Comparison of ENCODE assay signal across 10 mouse cellular contexts in the genomic region with DNA sequence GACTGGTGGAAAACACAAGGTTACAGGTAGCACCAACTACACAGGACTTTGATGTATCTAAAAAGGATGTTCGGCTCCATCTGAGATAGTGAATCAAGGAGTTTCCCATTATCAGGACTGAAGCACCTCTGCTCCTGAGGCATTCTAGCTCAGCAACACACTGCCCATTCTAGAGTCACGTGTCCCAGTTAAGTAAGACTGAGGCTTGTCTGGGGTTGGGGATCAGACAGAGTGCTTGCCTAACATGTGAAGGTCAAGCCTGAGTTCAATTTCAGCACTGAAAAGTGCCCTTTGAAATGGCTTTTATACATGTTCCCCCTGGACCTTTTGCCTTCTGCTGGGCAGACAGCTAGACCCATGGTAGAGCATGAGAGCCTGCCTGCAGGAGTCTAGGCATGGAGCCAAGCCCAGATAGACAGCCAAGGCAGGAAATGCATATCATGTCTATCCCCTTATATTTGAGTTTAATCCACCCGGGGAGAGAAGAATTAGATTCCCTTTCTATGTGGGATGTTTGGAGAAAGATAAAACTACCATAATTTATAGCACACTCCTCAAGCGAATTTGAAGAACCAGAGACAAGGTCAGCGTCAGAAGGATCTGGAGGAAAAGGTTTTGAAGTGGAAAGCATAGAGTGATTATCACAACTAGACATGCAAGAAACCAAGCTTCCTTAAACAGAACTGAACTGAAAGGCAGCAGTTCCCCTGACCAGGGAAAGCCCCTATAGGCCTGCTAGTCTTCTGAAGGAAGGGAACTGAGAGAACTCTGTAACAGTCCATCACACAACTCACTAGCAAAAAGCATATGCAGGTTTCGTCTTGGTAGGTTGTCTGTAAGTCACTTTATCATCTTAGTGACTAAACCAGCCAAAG.
DNase-seq lines count a peak whose midpoint lies in the region; ATAC-seq and TF ChIP-seq lines count a peak whose summit lies in the region.
"Had no signal": no experiment of that assay in that cellular context is flagged by ENCODE, and none has a peak within 500 bp of the region (broad histone marks: within the 10 kb centered on the region; RNA-seq: fewer than 3 reads in every experiment).

No protein-coding gene starts in this region.

- H3K36me3 ChIP-seq in hindbrain, postnatal 0 days (ENCODE audit: insufficient read depth, low read length), result no peaks in the 10 kb centered on the region
- H3K36me3 ChIP-seq in hindbrain, embryonic 14.5 days (replicated peaks; ENCODE audit: control insufficient read depth, insufficient read depth), result no peaks in the 10 kb centered on the region
- H3K36me3 ChIP-seq: forebrain, embryonic 12.5 days had no signal

- ATAC-seq in hindbrain, postnatal 0 days, result no peak
- ATAC-seq in hindbrain, embryonic 14.5 days (ENCODE audit: low FRiP score), result no peak
- ATAC-seq in hematopoietic stem cell, adult 5-6 weeks (replicated peaks in 1 of 2; ENCODE audit: insufficient read depth in 1 of 2, low FRiP score in 2 of 2, low TSS enrichment in 1 of 2, low read depth in 1 of 2, poor library complexity in 2 of 2, severe bottlenecking in 2 of 2), result peak; percentile 68 to 88

- DNase-seq in hindbrain, postnatal 0 days (ENCODE audit: low spot score), result peak; percentile 35
- no peak for DNase-seq in hindbrain, embryonic 14.5 days (ENCODE audit: low spot score)
- DNase-seq in A20 (ENCODE audit: low read depth, low spot score), result peak; percentile 87
- peak; percentile 75 for DNase-seq in brain, adult 2 months (ENCODE audit: low read depth, low spot score)
- no peak for DNase-seq in right cerebral cortex, postnatal 14 days
- DNase-seq in left cerebral cortex, postnatal 10 days (ENCODE audit: extremely low spot score in 1 of 2, low spot score in 2 of 2), result no peak
- no peak for DNase-seq in right cerebral cortex, adult 18-20 months

- no peaks in the 10 kb centered on the region for H3K9me3 ChIP-seq in hindbrain, postnatal 0 days (ENCODE audit: low read length)
- H3K9me3 ChIP-seq in hindbrain, embryonic 14.5 days (ENCODE audit: control insufficient read depth, low read length), result no peaks in the 10 kb centered on the region
- H3K9me3 ChIP-seq: forebrain, embryonic 12.5 days; megakaryocyte, embryonic 14.5 days had no signal

- 74% methylated on average over 6 of the region's 6 CpGs for WGBS in hindbrain, postnatal 0 days
- 78% methylated on average over 6 of the region's 6 CpGs for WGBS in hindbrain, embryonic 14.5 days

- H3K27me3 ChIP-seq in hindbrain, postnatal 0 days (ENCODE audit: insufficient read depth, low read length), result no peaks in the 10 kb centered on the region
- H3K27me3 ChIP-seq in hindbrain, embryonic 14.5 days (ENCODE audit: control insufficient read depth, insufficient read depth, low read length), result no peaks in the 10 kb centered on the region
- H3K27me3 ChIP-seq: forebrain, embryonic 12.5 days; megakaryocyte, embryonic 14.5 days had no signal

- H3K4me3 ChIP-seq in hindbrain, postnatal 0 days (ENCODE audit: low read length), result no peak overlapping the region
- H3K4me3 ChIP-seq in hindbrain, embryonic 14.5 days (replicated peaks; ENCODE audit: low read length), result no peak overlapping the region
- H3K4me3 ChIP-seq: forebrain, embryonic 12.5 days; megakaryocyte, embryonic 14.5 days had no signal

- TF ChIP-seq CTCF in hindbrain, postnatal 0 days (IDR thresholded peaks at IDR 0.05; ENCODE audit: low read depth), result no peak

- intact Hi-C loops in left cerebral cortex, postnatal 10 days (cut with DNase I), result no loop called here

- no peak overlapping the region for H3K9ac ChIP-seq in hindbrain, postnatal 0 days (replicated peaks; ENCODE audit: low read length)
- no peak overlapping the region for H3K9ac ChIP-seq in hindbrain, embryonic 14.5 days
- H3K9ac ChIP-seq: forebrain, embryonic 12.5 days had no signal

- no peak overlapping the region for H3K27ac ChIP-seq in hindbrain, postnatal 0 days
- H3K27ac ChIP-seq in hindbrain, embryonic 14.5 days, result no peak overlapping the region
- H3K27ac ChIP-seq: forebrain, embryonic 12.5 days had no signal

- no peak overlapping the region for H3K4me2 ChIP-seq in hindbrain, postnatal 0 days (ENCODE audit: low read depth, low read length)
- H3K4me2 ChIP-seq in hindbrain, embryonic 14.5 days (replicated peaks), result no peak overlapping the region
- H3K4me2 ChIP-seq: forebrain, embryonic 12.5 days had no signal

- no peaks in the 10 kb centered on the region for H3K4me1 ChIP-seq in hindbrain, postnatal 0 days (ENCODE audit: insufficient read depth, low read length)
- H3K4me1 ChIP-seq in hindbrain, embryonic 14.5 days (replicated peaks; ENCODE audit: control insufficient read depth, insufficient read depth, low read length), result no peaks in the 10 kb centered on the region
- H3K4me1 ChIP-seq: forebrain, embryonic 12.5 days had no signal

Comparison
In these comparisons a context has a peak if more than half of its experiments do, and no peak if none do; other contexts are left out.
1. DNase-seq: peak in hindbrain, postnatal 0 days (single experiment), A20 (single experiment) and brain, adult 2 months (single experiment); none in hindbrain, embryonic 14.5 days (single experiment), right cerebral cortex, postnatal 14 days (single experiment), left cerebral cortex, postnatal 10 days (0 of 2) and right cerebral cortex, adult 18-20 months (single experiment).
2. ATAC-seq: peak in hematopoietic stem cell, adult 5-6 weeks (2 of 2); none in hindbrain, postnatal 0 days (single experiment) and hindbrain, embryonic 14.5 days (single experiment).